ENCODE assay signal across 8 mouse cellular contexts in genomic region chr15:97849116-97849911, GRCm38 (mm10). TPM values are rescaled to one million over a fixed set of nuclear protein-coding genes. Genes with fewer than 3 reads are reported as not detected.
DNase-seq lines count a peak whose midpoint lies in the region; ATAC-seq and TF ChIP-seq lines count a peak whose summit lies in the region.

No protein-coding gene starts in this region.

- H3K4me1 ChIP-seq in hindbrain, embryonic 10.5 days (replicated peaks), result peaks cover 9% of the 10 kb centered on the region; the same call in 1 of the 2 replicates
- peaks cover 6% of the 10 kb centered on the region for H3K4me1 ChIP-seq in lung, embryonic 15.5 days
- H3K4me1 ChIP-seq in olfactory bulb, adult 2 months (ENCODE audit: control insufficient read depth, insufficient read depth, low read length), result peaks cover 6% of the 10 kb centered on the region

- WGBS in hindbrain, embryonic 10.5 days, result 7% methylated on average over 19 of the region's 19 CpGs
- WGBS in lung, embryonic 15.5 days, result 4% methylated on average over 19 of the region's 19 CpGs
- 7% methylated on average over 19 of the region's 19 CpGs for WGBS in olfactory bulb, adult 2 months

- no peaks in the 10 kb centered on the region for H3K9me3 ChIP-seq in hindbrain, embryonic 10.5 days
- no peaks in the 10 kb centered on the region for H3K9me3 ChIP-seq in lung, embryonic 15.5 days

- peak overlapping the region; percentile 66; the same call in 1 of the 2 replicates for H3K27ac ChIP-seq in hindbrain, embryonic 10.5 days
- peak overlapping the region; percentile 30; the same call in 1 of the 2 replicates for H3K27ac ChIP-seq in lung, embryonic 15.5 days
- H3K27ac ChIP-seq in olfactory bulb, adult 2 months (ENCODE audit: insufficient read depth, low read depth, low read length), result no peak overlapping the region; the same call in 1 of the 2 replicates

- 0 out of 2 replicates have a peak overlapping the region, but pooled peaks have one; percentile 23 for H3K9ac ChIP-seq in lung, embryonic 15.5 days

- H3K27me3 ChIP-seq in hindbrain, embryonic 10.5 days (ENCODE audit: insufficient read depth, poor library complexity, severe bottlenecking), result peaks cover 5% of the 10 kb centered on the region; the same call in 1 of the 2 replicates
- H3K27me3 ChIP-seq in lung, embryonic 15.5 days, result no peaks in the 10 kb centered on the region

- peak; percentile 87 for DNase-seq in Muller cell, postnatal 12 days (ENCODE audit: inconsistent ontology term)
- DNase-seq in cerebellum, adult 8-10 months, result peak; percentile 86
- peak; percentile 87 for DNase-seq in hindbrain, embryonic 10.5 days (ENCODE audit: low spot score)
- peak; percentile 96 for DNase-seq in layer of hippocampus, adult 9-10 months (ENCODE audit: low spot score)
- peak; percentile 93 for DNase-seq in thymus, postnatal 0 days (ENCODE audit: low spot score)

- H3K4me3 ChIP-seq in hindbrain, embryonic 10.5 days, result peak overlapping the region; percentile 46
- H3K4me3 ChIP-seq in lung, embryonic 15.5 days, result peak overlapping the region; percentile 29
- H3K4me3 ChIP-seq in olfactory bulb, adult 2 months (ENCODE audit: insufficient read depth, low read depth, low read length), result peak overlapping the region; percentile 36

- no peaks in the 10 kb centered on the region for H3K36me3 ChIP-seq in hindbrain, embryonic 10.5 days
- no peaks in the 10 kb centered on the region for H3K36me3 ChIP-seq in lung, embryonic 15.5 days

- TF ChIP-seq CTCF in olfactory bulb, adult 2 months (IDR thresholded peaks at IDR 0.05; ENCODE audit: insufficient read depth, low read depth, low read length), result 0 out of 2 replicates have a peak, but pooled peaks have one; percentile 46

- H3K4me2 ChIP-seq in lung, embryonic 15.5 days, result peak overlapping the region; percentile 74

- ATAC-seq in frontal cortex, adult (ENCODE audit: low TSS enrichment), result peak; percentile 67
- ATAC-seq in lung, embryonic 15.5 days (ENCODE audit: borderline replicate concordance, extremely low read depth, low FRiP score, low TSS enrichment), result peak; percentile 75

- TF ChIP-seq POLR2A in olfactory bulb, adult 2 months (IDR thresholded peaks at IDR 0.05; ENCODE audit: insufficient read depth, low read depth, low read length), result no peak

RNA-seq across cellular contexts. Expression of gene Hdac7, which starts 5.0 kb away (rescaled TPM):
- 25.7 and 32.7 TPM in 2 replicates for polyA plus RNA-seq in hindbrain, embryonic 10.5 days (2016; fragmentation: Nextera tagmentation; extraction: Ambion mirVana)
- 40.6 and 44.7 TPM in 2 replicates for polyA plus RNA-seq in lung, embryonic 15.5 days (2015; fragmentation: Nextera tagmentation; extraction: Ambion mirVana)
- polyA plus RNA-seq in olfactory bulb, adult 2 months (2012; ENCODE audit: insufficient read depth, insufficient read length, low replicate concordance, missing spikeins), result 147 TPM in 1 of 2 replicates, not detected in the other
- polyA plus RNA-seq in thymus, postnatal 0 days (2015; fragmentation: Nextera tagmentation; extraction: Ambion mirVana), result 111 and 122 TPM in 2 replicates
